21 mouse cellular contexts compared by ENCODE assay signal in the genomic region with DNA sequence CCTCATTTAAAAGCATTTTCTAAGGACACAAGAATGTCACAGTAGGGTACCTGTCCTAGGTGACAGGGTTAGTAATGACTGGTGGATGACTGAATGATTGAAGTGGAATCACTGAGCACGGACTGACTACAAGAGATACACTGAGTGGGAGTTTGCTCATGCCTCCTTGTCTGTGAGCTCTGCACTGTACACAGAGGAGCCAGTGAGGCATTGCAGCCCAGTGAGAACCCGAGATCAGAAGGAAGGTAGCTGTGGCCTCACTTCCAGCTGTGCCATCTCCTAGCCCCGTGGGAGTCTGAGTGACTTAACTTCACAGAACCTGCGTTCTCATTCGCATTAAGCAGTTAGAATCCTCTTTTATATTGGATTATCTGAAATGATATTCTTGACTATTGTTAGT.
"Had no signal": no experiment of that assay in that cellular context is flagged by ENCODE, and none has a peak within 500 bp of the region (broad histone marks: within the 10 kb centered on the region; RNA-seq: fewer than 3 reads in every experiment).

No protein-coding gene starts in this region.

- DNase-seq: kidney, adult 11 months; kidney, postnatal 10 days; left cerebral cortex, postnatal 4 days; liver, postnatal 0 days; lung, embryonic 14.5 days; right cerebral cortex, adult 18-20 months; right cerebral cortex, postnatal 25 days; spleen, adult 18-20 months; thymus, postnatal 25 days had no signal

- H3K27ac ChIP-seq: intestine, embryonic 15.5 days; limb, embryonic 12.5 days; limb, embryonic 15.5 days; liver, embryonic 14.5 days; macrophage; midbrain, embryonic 12.5 days; midbrain, embryonic 15.5 days; neural tube, embryonic 12.5 days; neural tube, embryonic 15.5 days; stomach, embryonic 15.5 days had no signal

- H3K9ac ChIP-seq: intestine, embryonic 15.5 days; limb, embryonic 12.5 days; limb, embryonic 15.5 days; liver, embryonic 14.5 days; liver, postnatal 0 days; lung, embryonic 14.5 days; midbrain, embryonic 12.5 days; midbrain, embryonic 15.5 days; neural tube, embryonic 12.5 days; neural tube, embryonic 15.5 days; stomach, embryonic 15.5 days had no signal

- H3K4me3 ChIP-seq: intestine, embryonic 15.5 days; limb, embryonic 12.5 days; limb, embryonic 15.5 days; midbrain, embryonic 12.5 days; midbrain, embryonic 15.5 days; neural tube, embryonic 12.5 days; neural tube, embryonic 15.5 days; stomach, embryonic 15.5 days had no signal

- ATAC-seq: intestine, embryonic 15.5 days; liver, postnatal 0 days; lung, postnatal 0 days; midbrain, embryonic 15.5 days had no signal

- H3K9me3 ChIP-seq: intestine, embryonic 15.5 days; limb, embryonic 15.5 days; midbrain, embryonic 12.5 days; midbrain, embryonic 15.5 days; neural tube, embryonic 12.5 days; neural tube, embryonic 15.5 days; stomach, embryonic 15.5 days had no signal

- H3K4me1 ChIP-seq: intestine, embryonic 15.5 days; limb, embryonic 12.5 days; limb, embryonic 15.5 days; midbrain, embryonic 12.5 days; midbrain, embryonic 15.5 days; neural tube, embryonic 12.5 days; neural tube, embryonic 15.5 days; stomach, embryonic 15.5 days had no signal

- H3K36me3 ChIP-seq: intestine, embryonic 15.5 days; limb, embryonic 12.5 days; limb, embryonic 15.5 days; midbrain, embryonic 12.5 days; midbrain, embryonic 15.5 days; neural tube, embryonic 12.5 days; neural tube, embryonic 15.5 days; stomach, embryonic 15.5 days had no signal

- H3K4me2 ChIP-seq: intestine, embryonic 15.5 days; limb, embryonic 12.5 days; limb, embryonic 15.5 days; liver, embryonic 11.5 days; lung, embryonic 14.5 days; midbrain, embryonic 12.5 days; midbrain, embryonic 15.5 days; neural tube, embryonic 12.5 days; neural tube, embryonic 15.5 days; stomach, embryonic 15.5 days had no signal

- H3K27me3 ChIP-seq: intestine, embryonic 15.5 days; limb, embryonic 12.5 days; limb, embryonic 15.5 days; midbrain, embryonic 12.5 days; midbrain, embryonic 15.5 days; neural tube, embryonic 12.5 days; neural tube, embryonic 15.5 days; stomach, embryonic 15.5 days had no signal
